Mouse (Mus musculus): ENCODE results near the gene Pold4. TPM values are rescaled to one million over a fixed set of nuclear protein-coding genes. Genes with fewer than 3 reads are reported as not detected.
"Not testable (repeated sequence)": the region's sequence is repeated elsewhere in the genome, so short reads cannot be mapped to it uniquely, and the experiment has no call there.

Gene Pold4
- polyA plus RNA-seq, 1 experiment: not detected

DNA sequence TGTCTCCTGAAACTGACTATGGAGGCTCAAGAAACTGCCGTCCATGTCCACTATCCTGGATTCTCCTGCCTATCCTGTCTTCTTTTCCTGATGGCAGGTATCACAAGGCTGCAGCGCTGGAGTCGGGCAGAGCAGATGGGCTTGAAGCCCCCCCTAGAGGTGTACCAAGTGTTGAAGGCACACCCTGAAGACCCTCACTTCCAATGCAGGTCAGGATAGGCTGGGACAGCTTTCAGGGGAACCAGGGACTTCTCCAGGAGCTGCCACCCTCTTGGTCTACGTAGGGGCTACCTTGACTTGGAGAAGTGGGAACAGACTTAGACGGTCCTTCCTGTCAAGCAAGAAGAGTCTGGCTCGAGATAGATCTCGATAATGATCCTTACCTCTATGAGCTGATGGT lies 952 bp downstream of the Pold4 start:
- Histone ChIP-seq H3K27ac (ENCODE audit: insufficient read depth, low read depth, low read length) (peak overlapping the region; percentile 92), H3K4me1 (ENCODE audit: control insufficient read depth, insufficient read depth, low read length) (peaks cover 18% of the 10 kb centered on the region), H3K4me3 (ENCODE audit: insufficient read depth, low read depth, low read length) (no peak overlapping the region)
- 83% methylated on average over 7 of the region's 7 CpGs for WGBS
- TF ChIP-seq POLR2A (IDR thresholded peaks at IDR 0.05; ENCODE audit: insufficient read depth, low read depth, low read length): no peak
- TF ChIP-seq CTCF (IDR thresholded peaks at IDR 0.05; ENCODE audit: insufficient read depth, low read depth, low read length): no peak

DNA sequence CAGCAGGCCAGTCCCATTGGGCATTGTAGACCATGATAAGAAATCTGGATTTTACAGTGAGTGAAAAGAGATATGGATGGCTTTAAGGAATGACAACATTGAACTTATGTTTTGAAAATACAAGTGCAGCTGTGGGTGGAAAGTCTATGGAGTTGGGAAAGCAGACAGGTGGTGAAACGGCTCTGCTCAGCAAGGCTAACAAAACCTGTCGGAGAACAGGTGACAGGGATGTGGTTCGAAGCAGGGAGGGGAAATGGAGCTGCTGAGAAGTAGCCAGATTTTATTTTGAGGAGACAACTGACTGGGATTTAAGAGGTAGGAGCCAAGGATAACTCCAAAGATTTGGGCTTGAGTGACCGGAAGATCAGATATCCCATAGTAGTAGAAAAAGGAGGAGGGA lies 2.8 kb downstream of the Pold4 start:
- Histone ChIP-seq H3K4me3 (ENCODE audit: insufficient read depth, low read depth, low read length) (no peak overlapping the region), H3K27ac (ENCODE audit: insufficient read depth, low read depth, low read length) (no peak overlapping the region), H3K4me1 (ENCODE audit: control insufficient read depth, insufficient read depth, low read length) (peaks cover 18% of the 10 kb centered on the region)
- TF ChIP-seq CTCF (IDR thresholded peaks at IDR 0.05; ENCODE audit: insufficient read depth, low read depth, low read length): no peak
- no peak for TF ChIP-seq POLR2A (IDR thresholded peaks at IDR 0.05; ENCODE audit: insufficient read depth, low read depth, low read length)
- WGBS: 83% methylated on average over 4 of the region's 4 CpGs

DNA sequence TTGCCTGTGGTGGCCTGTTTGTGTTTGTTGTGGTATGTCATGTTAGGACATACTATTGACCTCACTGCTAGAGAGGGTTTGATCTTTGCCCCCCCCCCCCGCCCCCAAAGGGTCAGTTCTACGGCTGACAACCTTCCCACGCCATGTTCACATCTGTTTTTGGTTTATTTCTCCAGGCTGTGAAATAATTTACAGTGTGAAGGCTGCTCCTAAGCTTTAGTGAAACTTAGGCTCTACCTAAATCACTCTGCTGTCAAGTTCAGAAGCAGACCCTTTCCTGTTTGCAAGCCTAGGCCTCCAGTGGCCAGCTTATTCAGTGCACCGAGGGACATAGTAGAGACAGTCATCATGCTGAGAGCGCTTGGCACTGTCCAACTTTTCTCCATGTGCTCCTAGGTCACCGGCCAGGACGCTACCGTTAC lies 8.6 kb downstream of the Pold4 start:
- no peak for TF ChIP-seq CTCF (IDR thresholded peaks at IDR 0.05; ENCODE audit: insufficient read depth, low read depth, low read length)
- TF ChIP-seq POLR2A (IDR thresholded peaks at IDR 0.05; ENCODE audit: insufficient read depth, low read depth, low read length): no peak
- WGBS: 78% methylated on average over 8 of the region's 8 CpGs
- Histone ChIP-seq H3K27ac (ENCODE audit: insufficient read depth, low read depth, low read length) (no peak overlapping the region), H3K4me1 (ENCODE audit: control insufficient read depth, insufficient read depth, low read length) (no peaks in the 10 kb centered on the region), H3K4me3 (ENCODE audit: insufficient read depth, low read depth, low read length) (no peak overlapping the region)

DNA sequence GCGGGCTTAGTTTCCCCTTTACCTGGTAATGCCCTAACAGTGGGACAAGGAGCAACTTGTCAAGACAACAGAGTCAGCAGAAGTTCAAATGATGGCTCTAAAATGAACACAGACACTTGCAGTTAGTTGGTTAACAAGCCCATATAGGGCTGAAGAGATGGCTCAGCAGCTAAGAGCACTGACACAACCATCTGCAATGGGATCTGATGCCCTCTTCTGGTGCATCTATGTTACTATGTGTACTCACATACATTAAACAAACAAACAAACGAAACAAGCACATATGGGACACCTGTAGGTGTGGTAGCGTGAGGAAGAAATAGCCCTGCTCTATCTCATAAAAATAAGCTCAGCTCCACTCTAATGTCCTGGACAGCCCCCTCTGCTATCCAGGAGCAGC lies 10.7 kb downstream of the Pold4 start:
- H3K27ac ChIP-seq (ENCODE audit: insufficient read depth, low read depth, low read length): no peak overlapping the region
- H3K4me1 ChIP-seq (ENCODE audit: control insufficient read depth, insufficient read depth, low read length): no peaks in the 10 kb centered on the region
- no peak overlapping the region for H3K4me3 ChIP-seq (ENCODE audit: insufficient read depth, low read depth, low read length)
- no peak for TF ChIP-seq POLR2A (IDR thresholded peaks at IDR 0.05; ENCODE audit: insufficient read depth, low read depth, low read length)
- no peak for TF ChIP-seq CTCF (IDR thresholded peaks at IDR 0.05; ENCODE audit: insufficient read depth, low read depth, low read length)
- 72% methylated on average over 3 of the region's 3 CpGs for WGBS

DNA sequence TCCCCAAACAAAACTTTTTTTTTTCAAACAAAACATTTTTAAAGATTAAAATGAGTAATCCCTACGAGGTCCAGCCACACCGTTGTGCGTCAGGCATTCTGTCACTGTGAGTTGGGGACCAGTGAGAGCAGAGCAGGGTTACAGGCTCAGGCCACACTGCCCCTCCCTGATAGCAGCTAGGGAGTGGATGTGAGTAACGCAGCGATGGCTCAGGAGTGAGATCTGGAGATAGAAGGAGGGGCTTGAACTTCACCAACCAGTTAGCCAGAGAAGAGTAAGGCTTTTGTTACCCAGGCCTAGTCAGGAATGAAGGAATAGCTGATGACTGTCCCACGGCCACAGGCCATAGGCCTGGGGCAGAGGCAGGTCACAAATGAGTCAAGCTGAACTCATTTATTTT lies 13.1 kb downstream of the Pold4 start:
- WGBS: 90% methylated on average over 6 of the region's 6 CpGs
- H3K4me1 ChIP-seq (ENCODE audit: control insufficient read depth, insufficient read depth, low read length): no peaks in the 10 kb centered on the region
- H3K4me3 ChIP-seq (ENCODE audit: insufficient read depth, low read depth, low read length): no peak overlapping the region
- TF ChIP-seq CTCF (IDR thresholded peaks at IDR 0.05; ENCODE audit: insufficient read depth, low read depth, low read length): no peak
- TF ChIP-seq POLR2A (IDR thresholded peaks at IDR 0.05; ENCODE audit: insufficient read depth, low read depth, low read length): no peak
- no peak overlapping the region for H3K27ac ChIP-seq (ENCODE audit: insufficient read depth, low read depth, low read length)

DNA sequence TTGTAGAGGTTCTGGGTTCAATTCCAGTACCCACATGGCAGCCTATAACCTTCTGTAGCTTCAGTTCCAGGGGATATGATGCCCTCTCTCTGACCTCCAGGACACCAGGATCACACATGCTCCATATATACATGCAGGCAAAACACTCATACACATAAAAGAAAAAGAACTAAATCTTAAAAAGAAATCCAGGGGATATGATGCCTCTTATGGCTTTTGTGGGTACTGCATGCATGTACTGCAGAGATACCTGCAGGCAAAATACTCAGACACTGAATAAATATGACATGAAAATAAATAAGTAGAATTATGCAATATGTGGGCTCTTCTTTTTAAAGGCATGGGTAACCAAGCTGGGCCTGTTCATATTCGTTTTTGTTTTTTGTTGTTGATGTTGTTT lies 15.3 kb downstream of the Pold4 start:
- no peak overlapping the region for H3K27ac ChIP-seq (ENCODE audit: insufficient read depth, low read depth, low read length)
- H3K4me3 ChIP-seq (ENCODE audit: insufficient read depth, low read depth, low read length): no peak overlapping the region
- TF ChIP-seq POLR2A (IDR thresholded peaks at IDR 0.05; ENCODE audit: insufficient read depth, low read depth, low read length) (no peak), CTCF (IDR thresholded peaks at IDR 0.05; ENCODE audit: insufficient read depth, low read depth, low read length) (no peak)
- WGBS: 66% methylated on average over 1 of the region's 1 CpGs
- no peaks in the 10 kb centered on the region for H3K4me1 ChIP-seq (ENCODE audit: control insufficient read depth, insufficient read depth, low read length)

DNA sequence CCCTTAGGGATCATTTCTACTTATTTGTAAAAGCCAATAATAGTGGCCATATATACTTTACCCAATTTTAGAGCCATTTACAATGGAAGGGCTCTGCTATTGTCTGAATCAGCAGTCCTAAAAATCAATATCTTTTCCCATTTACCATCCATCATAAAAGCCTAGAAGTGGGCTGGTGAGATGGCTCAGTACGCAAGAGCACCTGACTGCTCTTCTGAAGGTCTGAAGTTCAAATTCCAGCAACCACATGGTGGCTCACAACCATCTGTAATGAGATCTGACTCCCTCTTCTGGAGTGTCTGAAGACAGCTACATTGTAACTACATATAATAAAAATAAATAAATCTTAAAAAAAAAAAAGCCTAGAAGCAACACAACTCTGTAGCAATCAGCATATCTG lies 17.0 kb downstream of the Pold4 start:
- 91% methylated on average over 1 of the region's 1 CpGs for WGBS
- H3K27ac ChIP-seq (ENCODE audit: insufficient read depth, low read depth, low read length); H3K4me1 ChIP-seq (ENCODE audit: control insufficient read depth, insufficient read depth, low read length); H3K4me3 ChIP-seq (ENCODE audit: insufficient read depth, low read depth, low read length): not testable (repeated sequence)

DNA sequence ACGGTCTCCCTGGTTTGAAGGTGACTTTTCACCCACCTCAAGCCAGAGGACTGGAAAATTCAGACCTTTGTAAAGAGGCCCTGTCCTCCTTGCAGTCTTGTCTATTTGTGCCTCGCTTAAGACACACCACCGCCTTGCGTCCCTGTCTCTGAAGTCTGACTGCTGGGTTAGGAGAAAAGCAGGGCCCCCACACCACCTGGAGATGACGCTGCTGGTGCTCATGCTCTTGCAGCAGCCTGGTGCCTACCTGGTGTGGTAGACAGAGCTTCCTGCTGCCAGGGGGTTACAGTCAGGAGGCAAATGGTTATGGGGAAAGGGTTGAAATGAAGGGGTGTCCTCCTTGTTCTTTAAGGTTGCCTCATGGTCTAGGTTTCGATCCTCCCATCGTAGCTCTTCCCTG lies 22.5 kb downstream of the Pold4 start:
- no peak overlapping the region for H3K27ac ChIP-seq (ENCODE audit: insufficient read depth, low read depth, low read length)
- WGBS: 94% methylated on average over 7 of the region's 7 CpGs
- H3K4me3 ChIP-seq (ENCODE audit: insufficient read depth, low read depth, low read length): no peak overlapping the region
- 0 out of 2 replicates have a peak, but pooled peaks cover 4% of the 10 kb centered on the region for H3K4me1 ChIP-seq (ENCODE audit: control insufficient read depth, insufficient read depth, low read length)
- TF ChIP-seq CTCF (IDR thresholded peaks at IDR 0.05; ENCODE audit: insufficient read depth, low read depth, low read length): no peak
- no peak for TF ChIP-seq POLR2A (IDR thresholded peaks at IDR 0.05; ENCODE audit: insufficient read depth, low read depth, low read length)

DNA sequence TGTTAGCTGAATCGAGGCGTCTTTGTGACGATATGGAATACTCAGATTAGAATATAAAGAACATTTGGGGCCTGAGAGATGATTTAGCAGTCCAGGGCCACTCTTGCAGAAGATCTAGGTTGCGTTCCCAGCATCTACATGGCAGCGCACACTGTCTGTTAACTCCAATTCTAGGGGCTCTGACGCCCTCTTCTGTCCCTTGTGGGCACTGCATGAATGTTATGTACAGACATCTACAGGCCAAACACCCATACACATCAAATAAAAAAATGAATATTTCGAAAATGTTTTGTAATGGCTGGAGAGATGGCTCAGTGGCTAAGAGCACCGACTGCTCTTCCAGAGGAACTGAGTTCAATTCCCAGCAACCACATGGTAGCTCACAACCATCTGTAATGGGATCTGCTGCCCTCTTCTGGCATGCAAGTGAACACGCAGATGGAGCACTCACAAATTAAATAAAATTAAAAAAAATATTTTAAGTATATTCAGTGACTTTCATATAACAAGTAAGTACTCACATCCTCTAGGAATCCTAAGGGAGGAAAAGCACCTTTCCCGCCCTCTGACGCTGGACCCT lies 24.0 kb downstream of the Pold4 start:
- 81% methylated on average over 11 of the region's 11 CpGs for WGBS
- TF ChIP-seq POLR2A (IDR thresholded peaks at IDR 0.05; ENCODE audit: insufficient read depth, low read depth, low read length) (no peak), CTCF (IDR thresholded peaks at IDR 0.05; ENCODE audit: insufficient read depth, low read depth, low read length) (no peak)
- Histone ChIP-seq H3K27ac (ENCODE audit: insufficient read depth, low read depth, low read length) (no peak overlapping the region), H3K4me3 (ENCODE audit: insufficient read depth, low read depth, low read length) (no peak overlapping the region), H3K4me1 (ENCODE audit: control insufficient read depth, insufficient read depth, low read length) (0 out of 2 replicates have a peak, but pooled peaks cover 4% of the 10 kb centered on the region)

All from olfactory bulb, adult 2 months (tissue).